Mouse (Mus musculus) layer of hippocampus, adult 9-11 months (tissue): ENCODE results near the gene Calm1.
"Not testable (repeated sequence)": the region's sequence is repeated elsewhere in the genome, so short reads cannot be mapped to it uniquely, and the experiment has no call there.

Experiments
- DNase-seq: peaks from one replicate; pipeline ENCODE4 v3.0.0; 2022

Calm1 gene

GRCm38 (mm10) chr12:100198967-100199660 is at the start of gene Calm1:
Gene Calm1 (plus strand): TSS chr12:100199435.
- DNase-seq = peak; percentile 90

GRCm38 (mm10) chr12:100152466-100152865 is 46.8 kb upstream of the Calm1 start:
- no peak for DNase-seq

- DNase-seq = peak; percentile 95
Measured at GRCm38 (mm10) chr12:100159261-100159975, 39.8 kb upstream of the Calm1 start, which contains the start of gene Nrde2. Gene Nrde2 (minus strand): TSS chr12:100159653.

- no peak for DNase-seq
Measured at GRCm38 (mm10) chr12:100164991-100165500, 34.2 kb upstream of the Calm1 start.

GRCm38 (mm10) chr12:100166177-100166576 is 33.1 kb upstream of the Calm1 start:
- DNase-seq = peak; percentile 52

GRCm38 (mm10) chr12:100166939-100167338 is 32.3 kb upstream of the Calm1 start:
- peak; percentile 69 for DNase-seq

GRCm38 (mm10) chr12:100167502-100167901 is 31.7 kb upstream of the Calm1 start:
- DNase-seq = no peak

- DNase-seq = no peak
Measured at GRCm38 (mm10) chr12:100167931-100168871, 31.0 kb upstream of the Calm1 start.

- no peak for DNase-seq
Measured at GRCm38 (mm10) chr12:100172481-100172880, 26.8 kb upstream of the Calm1 start.

GRCm38 (mm10) chr12:100176469-100177056 is 22.7 kb upstream of the Calm1 start:
- DNase-seq = no peak

GRCm38 (mm10) chr12:100178898-100179440 is 20.3 kb upstream of the Calm1 start:
- DNase-seq = no peak

GRCm38 (mm10) chr12:100180802-100181201 is 18.4 kb upstream of the Calm1 start:
- DNase-seq = no peak

GRCm38 (mm10) chr12:100182676-100183075 is 16.6 kb upstream of the Calm1 start:
- DNase-seq = no peak

- DNase-seq = no peak
Measured at GRCm38 (mm10) chr12:100183970-100184369, 15.3 kb upstream of the Calm1 start.

GRCm38 (mm10) chr12:100184976-100185375 is 14.3 kb upstream of the Calm1 start:
- DNase-seq = not testable (repeated sequence)

- no peak for DNase-seq
Measured at GRCm38 (mm10) chr12:100185897-100186296, 13.3 kb upstream of the Calm1 start.

GRCm38 (mm10) chr12:100186376-100186775 is 12.9 kb upstream of the Calm1 start:
- peak; percentile 59 for DNase-seq

GRCm38 (mm10) chr12:100187013-100187755 is 12.1 kb upstream of the Calm1 start:
- DNase-seq = peak; percentile 99

- DNase-seq = no peak
Measured at GRCm38 (mm10) chr12:100187756-100188430, 11.3 kb upstream of the Calm1 start.

- DNase-seq = no peak
Measured at GRCm38 (mm10) chr12:100190802-100191201, 8.4 kb upstream of the Calm1 start.

GRCm38 (mm10) chr12:100194181-100194580 is 5.1 kb upstream of the Calm1 start:
- no peak for DNase-seq
